Mouse (Mus musculus) urinary bladder, postnatal 4 days (tissue): ENCODE measurements around the gene Apoc3.

ENCODE experiments used
- DNase-seq, 2 experiments: peaks; one replicate each; pipeline ENCODE4 v3.0.0; 2021 to 2022; ENCODE audit warnings: low spot score in 2 of 2

Gene Apoc3

GRCm38 (mm10) chr9:46196699-46197169, 38.7 kb downstream of the Apoc3 start:
- no peak for DNase-seq

- DNase-seq, result no peak
These were observed 40.6 kb downstream of the Apoc3 start for GRCm38 (mm10) chr9:46194809-46195208.

GRCm38 (mm10) chr9:46192642-46193041, 42.8 kb downstream of the Apoc3 start:
- no peak for DNase-seq

- DNase-seq, result no peak
These were observed 43.8 kb downstream of the Apoc3 start for GRCm38 (mm10) chr9:46191644-46192043.

- DNase-seq, result no peak
These were observed 44.2 kb downstream of the Apoc3 start for GRCm38 (mm10) chr9:46191234-46191633.

GRCm38 (mm10) chr9:46189381-46189780, 46.1 kb downstream of the Apoc3 start:
- DNase-seq, result no peak

GRCm38 (mm10) chr9:46188956-46189355, 46.5 kb downstream of the Apoc3 start:
- no peak for DNase-seq

GRCm38 (mm10) chr9:46188370-46188769, 47.1 kb downstream of the Apoc3 start:
- no peak for DNase-seq

- DNase-seq, result no peak
These were observed 49.0 kb downstream of the Apoc3 start for GRCm38 (mm10) chr9:46186387-46186786.

GRCm38 (mm10) chr9:46185191-46185590, 50.2 kb downstream of the Apoc3 start:
- no peak for DNase-seq

GRCm38 (mm10) chr9:46184542-46184941, 50.9 kb downstream of the Apoc3 start:
- DNase-seq, result no peak
